Mouse (Mus musculus) lung, postnatal 0 days (tissue): ENCODE results near the gene Vps16. TPM values are rescaled to one million over a fixed set of nuclear protein-coding genes. Genes with fewer than 3 reads are reported as not detected.

Experiments
- ATAC-seq: fragments of 200-750 bp; cut with Nextera tagmentation; 2 replicates; pipeline ENCODE4 v1.8.0; 2017; ENCODE audit warnings: moderate library complexity
- DNase-seq: peaks from one replicate; pipeline ENCODE4 v3.0.0-alpha.2; 2016; ENCODE audit warnings: low spot score
- H3K27ac ChIP-seq: fragments of 300-500 bp; sonication (generic); 2 replicates; pipeline ENCODE4 v1.5.1; 2014; ENCODE audit warnings: antibody characterized with exemption, mild to moderate bottlenecking, low read length, mixed read lengths
- H3K27me3 ChIP-seq: fragments of 300-500 bp; sonication (generic); replicated peaks from 2 replicates; pipeline ENCODE4 v1.6.1; 2014; ENCODE audit warnings: low read length, mixed read lengths; ENCODE audit not compliant: insufficient read depth
- H3K36me3 ChIP-seq: fragments of 300-500 bp; sonication (generic); 2 replicates; pipeline ENCODE4 v1.6.1; 2014; ENCODE audit warnings: low read length, mixed read lengths; ENCODE audit not compliant: insufficient read depth
- H3K4me1 ChIP-seq: fragments of 300-500 bp; sonication (generic); 2 replicates; pipeline ENCODE4 v1.6.1; 2014; ENCODE audit warnings: antibody characterized with exemption, low read depth, low read length, mixed read lengths; ENCODE audit not compliant: insufficient read depth
- H3K4me2 ChIP-seq: fragments of 300-500 bp; sonication (generic); replicated peaks from 2 replicates; pipeline ENCODE4 v1.6.1; 2014; ENCODE audit warnings: low read depth, mild to moderate bottlenecking, low read length, moderate library complexity, mixed read lengths
- H3K4me3 ChIP-seq: fragments of 300-500 bp; sonication (generic); 2 replicates; pipeline ENCODE4 v1.5.1; 2014; ENCODE audit warnings: low read depth, low read length
- H3K9ac ChIP-seq: fragments of 300-500 bp; sonication (generic); replicated peaks from 2 replicates; pipeline ENCODE4 v1.6.1; 2014; ENCODE audit warnings: low read depth, mild to moderate bottlenecking
- H3K9me3 ChIP-seq: fragments of 300-500 bp; sonication (generic); 2 replicates; pipeline ENCODE4 v1.6.1; 2016; ENCODE audit warnings: low read length, mixed read lengths
- CTCF ChIP-seq: IDR thresholded peaks from 2 replicates; pipeline ENCODE4 v1.5.1; 2016; ENCODE audit warnings: antibody characterized with exemption, mild to moderate bottlenecking
- EP300 ChIP-seq: IDR thresholded peaks from 2 replicates; pipeline ENCODE4 v1.6.1; 2016; ENCODE audit warnings: antibody characterized with exemption, mild to moderate bottlenecking, control low read depth
- whole genome bisulfite sequencing: fragments of 180-500 bp; shearing (Covaris S2); extraction: QIAGEN DNeasy Blood & Tissue Kit; methylation state at CpG from one replicate; pipeline ENCODE4 v1.1.7; 2014; 5-methylcytosine and 5-hydroxymethylcytosine counted together
- polyA plus RNA-seq: library from polyadenylated mRNA; unstranded; fragments of >200 nt; fragmentation: Nextera tagmentation; extraction: Ambion mirVana; gene quantifications from 2 replicates; pipeline ENCODE4 v1.2.1, GENCODE M21; 2015

Gene Vps16
- polyA plus RNA-seq = 46.8 and 47.0 TPM in 2 replicates

- peak within 1 kb of the TSS; percentile 67 for H3K9ac ChIP-seq
- H3K9me3 ChIP-seq = no peaks in the 10 kb centered on the region
- under 1% methylated on average over 58 of the region's 58 CpGs for WGBS
- no peaks in the 10 kb centered on the region for H3K27me3 ChIP-seq
- H3K4me2 ChIP-seq = peak within 1 kb of the TSS; percentile 90
- peak within 1 kb of the TSS; percentile 82 for H3K27ac ChIP-seq
- peaks cover 16% of the 10 kb centered on the region for H3K4me1 ChIP-seq
- ATAC-seq (peak; percentile 98), DNase-seq (peak; percentile 96)
- H3K36me3 ChIP-seq = no peaks in the 10 kb centered on the region
- H3K4me3 ChIP-seq = peak within 1 kb of the TSS; percentile 64
- peak; percentile 73 for TF ChIP-seq CTCF
- 0 out of 2 replicates have a peak, but pooled peaks have one; percentile 8 for TF ChIP-seq EP300
Measured at GRCm38 (mm10) chr2:130424126-130424853, at the start of gene Vps16, which contains the start of gene Pced1a. TSS of gene Vps16 (plus strand) at chr2:130424339. TSS of gene Pced1a (minus strand) at chr2:130424701.

GRCm38 (mm10) chr2:130374951-130375350, 49.2 kb upstream of the Vps16 start:
- peak; percentile 5 for DNase-seq

DNA sequence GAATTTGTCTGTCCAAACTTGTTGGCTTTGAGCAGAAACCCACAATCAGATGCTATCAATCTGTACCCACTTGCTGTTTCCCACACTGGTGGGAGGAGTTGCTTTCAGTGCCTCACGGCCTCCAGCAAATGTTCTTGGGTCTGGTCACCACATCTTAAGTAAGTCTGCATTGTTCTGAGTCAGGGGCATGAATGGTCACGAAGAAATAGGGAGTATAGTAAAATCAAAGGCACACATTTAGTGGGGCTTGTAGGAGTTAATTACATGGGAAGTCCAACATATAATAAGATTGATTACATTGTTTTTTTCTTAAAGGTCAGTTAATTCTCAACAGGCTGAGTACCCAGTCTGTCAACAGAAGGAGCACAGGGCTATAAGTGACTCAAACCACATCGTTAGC, 40.9 kb upstream of the Vps16 start:
- Histone ChIP-seq H3K4me3 (no peak overlapping the region), H3K27ac (no peak overlapping the region), H3K9me3 (no peaks in the 10 kb centered on the region), H3K27me3 (no peaks in the 10 kb centered on the region), H3K36me3 (no peaks in the 10 kb centered on the region), H3K4me1 (no peaks in the 10 kb centered on the region), H3K9ac (no peak overlapping the region), H3K4me2 (no peak overlapping the region)
- DNase-seq (no peak), ATAC-seq (no peak)
- 50% methylated on average over 3 of the region's 3 CpGs for WGBS
- TF ChIP-seq CTCF (no peak), EP300 (no peak)

More at GRCm38 (mm10) chr2:130374951-130375350, 49.2 kb upstream of the Vps16 start:
- Histone ChIP-seq H3K36me3 (no peaks in the 10 kb centered on the region), H3K4me2 (no peak overlapping the region), H3K27me3 (no peaks in the 10 kb centered on the region), H3K9me3 (no peaks in the 10 kb centered on the region), H3K4me1 (no peaks in the 10 kb centered on the region), H3K9ac (no peak overlapping the region), H3K4me3 (no peak overlapping the region), H3K27ac (no peak overlapping the region)
- WGBS = 61% methylated on average over 4 of the region's 4 CpGs
- no peak for ATAC-seq
- no peak for TF ChIP-seq CTCF
- TF ChIP-seq EP300 = no peak

DNA sequence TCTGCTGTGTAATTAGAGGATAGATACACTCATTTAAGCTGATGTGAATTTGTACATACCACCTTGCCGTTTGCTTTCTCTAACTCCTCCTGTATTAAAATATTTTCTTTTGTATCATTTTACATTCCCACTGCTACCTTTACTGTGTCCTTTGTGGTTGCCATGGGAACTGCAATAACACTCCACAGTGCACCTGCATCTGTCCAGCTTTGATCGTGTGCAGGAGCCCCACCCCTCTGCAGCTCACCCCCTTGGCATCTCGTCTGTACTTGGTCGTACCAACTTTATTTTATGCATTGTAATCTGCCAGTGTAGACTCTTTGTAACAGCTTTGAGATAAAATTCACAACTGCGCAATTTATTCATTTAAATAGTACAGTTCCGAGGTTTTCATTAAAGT, 40.2 kb upstream of the Vps16 start:
- DNase-seq (peak; percentile 17), ATAC-seq (no peak)
- no peak for TF ChIP-seq CTCF
- TF ChIP-seq EP300 = no peak
- no peak overlapping the region for H3K4me2 ChIP-seq
- H3K9me3 ChIP-seq = no peaks in the 10 kb centered on the region
- no peak overlapping the region for H3K4me3 ChIP-seq
- no peaks in the 10 kb centered on the region for H3K36me3 ChIP-seq
- H3K27me3 ChIP-seq = no peaks in the 10 kb centered on the region
- no peaks in the 10 kb centered on the region for H3K4me1 ChIP-seq
- H3K27ac ChIP-seq = no peak overlapping the region
- no peak overlapping the region for H3K9ac ChIP-seq
- 57% methylated on average over 6 of the region's 6 CpGs for WGBS

GRCm38 (mm10) chr2:130386212-130386611, 37.9 kb upstream of the Vps16 start:
- DNase-seq (peak; percentile 28), ATAC-seq (no peak)
- no peaks in the 10 kb centered on the region for H3K9me3 ChIP-seq
- no peak overlapping the region for H3K4me2 ChIP-seq
- H3K27me3 ChIP-seq = no peaks in the 10 kb centered on the region
- no peak overlapping the region for H3K4me3 ChIP-seq
- no peak overlapping the region for H3K9ac ChIP-seq
- no peak overlapping the region for H3K27ac ChIP-seq
- H3K36me3 ChIP-seq = no peaks in the 10 kb centered on the region
- TF ChIP-seq EP300 (no peak), CTCF (no peak)
- H3K4me1 ChIP-seq = no peaks in the 10 kb centered on the region
- 40% methylated on average over 1 of the region's 1 CpGs for WGBS

DNA sequence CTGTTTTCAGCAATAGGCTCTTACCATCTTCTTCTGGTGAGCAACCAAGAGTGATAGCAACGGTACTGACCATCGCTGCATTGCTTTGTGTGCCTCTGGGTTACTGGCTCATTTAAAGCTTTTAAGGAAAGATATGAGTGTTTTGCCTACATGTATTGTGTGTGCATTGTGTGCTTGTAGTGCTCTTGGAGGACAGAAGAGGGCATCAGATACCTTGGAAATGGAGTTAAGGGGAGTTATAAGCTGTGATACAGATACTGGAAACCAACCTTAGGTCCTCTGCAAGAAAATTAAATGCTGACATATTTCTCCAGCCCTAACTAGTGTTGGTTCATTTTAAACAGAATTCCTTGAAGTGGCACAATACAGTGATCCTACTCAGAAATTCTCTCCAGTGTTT, 35.3 kb upstream of the Vps16 start:
- H3K9ac ChIP-seq = no peak overlapping the region
- ATAC-seq (no peak), DNase-seq (peak; percentile 22)
- H3K4me2 ChIP-seq = no peak overlapping the region
- H3K9me3 ChIP-seq = no peaks in the 10 kb centered on the region
- no peaks in the 10 kb centered on the region for H3K4me1 ChIP-seq
- no peak overlapping the region for H3K4me3 ChIP-seq
- no peak for TF ChIP-seq EP300
- peak; percentile 64 for TF ChIP-seq CTCF
- no peak overlapping the region for H3K27ac ChIP-seq
- WGBS = 86% methylated on average over 2 of the region's 2 CpGs
- H3K27me3 ChIP-seq = no peaks in the 10 kb centered on the region
- no peaks in the 10 kb centered on the region for H3K36me3 ChIP-seq
